Mouse (Mus musculus) neural tube, embryonic 15.5 days (tissue): ENCODE results near the gene Herc1. TPM values are rescaled to one million over a fixed set of nuclear protein-coding genes. Genes with fewer than 3 reads are reported as not detected.
A peak's percentile ranks its signal among the peaks of the same experiment; 100 is the strongest.

Source experiments
- ATAC-seq: fragments of 200-750 bp; cut with Nextera tagmentation; 2 replicates; pipeline ENCODE4 v1.8.0; 2017; ENCODE audit warnings: mild to moderate bottlenecking, moderate TSS enrichment, moderate library complexity; ENCODE audit not compliant: low FRiP score
- H3K27ac ChIP-seq: fragments of 300-500 bp; sonication (generic); replicated peaks from 2 replicates; pipeline ENCODE4 v1.5.1; 2015; ENCODE audit warnings: mild to moderate bottlenecking, inconsistent platforms
- H3K27me3 ChIP-seq: fragments of 300-500 bp; sonication (generic); replicated peaks from 2 replicates; pipeline ENCODE4 v1.6.1; 2015; ENCODE audit warnings: inconsistent platforms
- H3K36me3 ChIP-seq: fragments of 300-500 bp; sonication (generic); 2 replicates; pipeline ENCODE4 v1.6.1; 2015; ENCODE audit warnings: inconsistent platforms
- H3K4me1 ChIP-seq: fragments of 300-500 bp; sonication (generic); 2 replicates; pipeline ENCODE4 v1.6.1; 2015; ENCODE audit warnings: inconsistent platforms
- H3K4me2 ChIP-seq: fragments of 300-500 bp; sonication (generic); 2 replicates; pipeline ENCODE4 v1.6.1; 2015; ENCODE audit warnings: inconsistent platforms, mild to moderate bottlenecking, moderate library complexity
- H3K4me3 ChIP-seq: fragments of 300-500 bp; sonication (generic); replicated peaks from 2 replicates; pipeline ENCODE4 v1.5.1; 2015; ENCODE audit warnings: mild to moderate bottlenecking, inconsistent platforms
- H3K9ac ChIP-seq: fragments of 300-500 bp; sonication (generic); replicated peaks from 2 replicates; pipeline ENCODE4 v1.6.1; 2015; ENCODE audit warnings: mild to moderate bottlenecking, inconsistent platforms
- H3K9me3 ChIP-seq: fragments of 300-500 bp; sonication (generic); replicated peaks from 2 replicates; pipeline ENCODE4 v1.6.1; 2016; ENCODE audit warnings: inconsistent platforms
- WGBS: fragments of 180-500 bp; shearing (Covaris S2); methylation state at CpG from one replicate; pipeline ENCODE4 v1.1.7; 2015; ENCODE audit warnings: mixed read lengths; 5-methylcytosine and 5-hydroxymethylcytosine counted together
- polyA plus RNA-seq: library from polyadenylated mRNA; unstranded; fragments of >200 nt; fragmentation: Nextera tagmentation; extraction: Ambion mirVana; gene quantifications from 2 replicates; pipeline ENCODE4 v1.2.1, GENCODE M21; 2015

The Herc1 gene
- polyA plus RNA-seq, 1 experiment from 2014 or later: 42.0 TPM

- Histone ChIP-seq H3K4me3 (no peak overlapping the region), H3K4me1 (no peaks in the 10 kb centered on the region), H3K36me3 (no peaks in the 10 kb centered on the region), H3K27me3 (no peaks in the 10 kb centered on the region), H3K9me3 (no peaks in the 10 kb centered on the region), H3K27ac (no peak overlapping the region), H3K4me2 (no peak overlapping the region), H3K9ac (no peak overlapping the region)
- 57% methylated on average over 6 of the region's 6 CpGs for WGBS
- ATAC-seq: no peak
These were observed 20.8 kb upstream of the Herc1 start for GRCm38 (mm10) chr9:66329474-66329873.

GRCm38 (mm10) chr9:66330437-66330836 is 19.8 kb upstream of the Herc1 start:
- H3K27me3 ChIP-seq: no peaks in the 10 kb centered on the region
- no peak overlapping the region for H3K27ac ChIP-seq
- H3K4me2 ChIP-seq: no peak overlapping the region
- H3K9me3 ChIP-seq: no peaks in the 10 kb centered on the region
- H3K4me1 ChIP-seq: no peaks in the 10 kb centered on the region
- 87% methylated on average over 3 of the region's 3 CpGs for WGBS
- no peak overlapping the region for H3K4me3 ChIP-seq
- no peaks in the 10 kb centered on the region for H3K36me3 ChIP-seq
- ATAC-seq: no peak
- H3K9ac ChIP-seq: no peak overlapping the region

- Histone ChIP-seq H3K27ac (no peak overlapping the region), H3K4me2 (no peak overlapping the region), H3K9ac (no peak overlapping the region), H3K9me3 (no peaks in the 10 kb centered on the region), H3K36me3 (no peaks in the 10 kb centered on the region), H3K27me3 (no peaks in the 10 kb centered on the region), H3K4me1 (no peaks in the 10 kb centered on the region), H3K4me3 (no peak overlapping the region)
- whole genome bisulfite sequencing: 90% methylated on average over 2 of the region's 2 CpGs
- ATAC-seq: no peak
These were observed 18.7 kb upstream of the Herc1 start for GRCm38 (mm10) chr9:66331548-66331947.

GRCm38 (mm10) chr9:66332393-66332792 is 17.9 kb upstream of the Herc1 start:
- Histone ChIP-seq H3K4me3 (no peak overlapping the region), H3K4me2 (no peak overlapping the region), H3K9ac (no peak overlapping the region), H3K27me3 (no peaks in the 10 kb centered on the region), H3K27ac (no peak overlapping the region), H3K4me1 (no peaks in the 10 kb centered on the region), H3K36me3 (no peaks in the 10 kb centered on the region), H3K9me3 (no peaks in the 10 kb centered on the region)
- ATAC-seq: no peak
- 75% methylated on average over 2 of the region's 2 CpGs for WGBS

- Histone ChIP-seq H3K4me2 (no peak overlapping the region), H3K9me3 (no peaks in the 10 kb centered on the region), H3K9ac (no peak overlapping the region), H3K27me3 (no peaks in the 10 kb centered on the region), H3K27ac (no peak overlapping the region), H3K36me3 (no peaks in the 10 kb centered on the region), H3K4me3 (no peak overlapping the region), H3K4me1 (no peaks in the 10 kb centered on the region)
- no peak for ATAC-seq
These were observed 13.0 kb upstream of the Herc1 start for GRCm38 (mm10) chr9:66337280-66337679.

GRCm38 (mm10) chr9:66338005-66338782 is 12.1 kb upstream of the Herc1 start:
- H3K9ac ChIP-seq: no peak overlapping the region
- WGBS: 67% methylated on average over 3 of the region's 3 CpGs
- no peak overlapping the region for H3K4me2 ChIP-seq
- no peaks in the 10 kb centered on the region for H3K36me3 ChIP-seq
- no peak for ATAC-seq
- H3K4me3 ChIP-seq: no peak overlapping the region
- H3K27me3 ChIP-seq: no peaks in the 10 kb centered on the region
- no peak overlapping the region for H3K27ac ChIP-seq
- H3K9me3 ChIP-seq: no peaks in the 10 kb centered on the region
- no peaks in the 10 kb centered on the region for H3K4me1 ChIP-seq

- Histone ChIP-seq H3K27me3 (no peaks in the 10 kb centered on the region), H3K36me3 (no peaks in the 10 kb centered on the region), H3K4me3 (no peak overlapping the region), H3K9ac (no peak overlapping the region), H3K27ac (no peak overlapping the region), H3K4me1 (no peaks in the 10 kb centered on the region), H3K4me2 (no peak overlapping the region), H3K9me3 (no peaks in the 10 kb centered on the region)
- WGBS: 79% methylated on average over 1 of the region's 1 CpGs
- no peak for ATAC-seq
These were observed 10.5 kb upstream of the Herc1 start for GRCm38 (mm10) chr9:66339714-66340113.

- Histone ChIP-seq H3K27me3 (no peaks in the 10 kb centered on the region), H3K9me3 (no peaks in the 10 kb centered on the region), H3K4me3 (no peak overlapping the region), H3K4me1 (no peaks in the 10 kb centered on the region), H3K4me2 (no peak overlapping the region), H3K36me3 (no peaks in the 10 kb centered on the region), H3K9ac (no peak overlapping the region), H3K27ac (no peak overlapping the region)
- no peak for ATAC-seq
- 82% methylated on average over 3 of the region's 3 CpGs for WGBS
These were observed 9.7 kb upstream of the Herc1 start for GRCm38 (mm10) chr9:66340394-66341094.

GRCm38 (mm10) chr9:66347405-66348035 is 2.7 kb upstream of the Herc1 start:
- WGBS: 92% methylated on average over 7 of the region's 7 CpGs
- Histone ChIP-seq H3K9ac (no peak overlapping the region), H3K27ac (no peak overlapping the region), H3K9me3 (no peaks in the 10 kb centered on the region), H3K4me2 (no peak overlapping the region), H3K4me1 (peaks cover 17% of the 10 kb centered on the region), H3K4me3 (no peak overlapping the region), H3K36me3 (no peaks in the 10 kb centered on the region), H3K27me3 (no peaks in the 10 kb centered on the region)
- ATAC-seq: no peak

GRCm38 (mm10) chr9:66349144-66349859 is 948 bp upstream of the Herc1 start:
- Histone ChIP-seq H3K4me3 (peak overlapping the region; percentile 94), H3K9me3 (no peaks in the 10 kb centered on the region), H3K27me3 (no peaks in the 10 kb centered on the region), H3K36me3 (no peaks in the 10 kb centered on the region), H3K4me1 (peaks cover 20% of the 10 kb centered on the region), H3K27ac (peak overlapping the region; percentile 98), H3K4me2 (peak overlapping the region; percentile 73), H3K9ac (peak overlapping the region; percentile 97)
- 40% methylated on average over 8 of the region's 8 CpGs for WGBS
- no peak; the same call in 1 of the 2 replicates for ATAC-seq

- Histone ChIP-seq H3K9ac (peak overlapping the region; percentile 97), H3K27me3 (no peaks in the 10 kb centered on the region), H3K27ac (peak overlapping the region; percentile 98), H3K4me3 (peak overlapping the region; percentile 94), H3K9me3 (no peaks in the 10 kb centered on the region), H3K4me2 (peak overlapping the region; percentile 73), H3K36me3 (no peaks in the 10 kb centered on the region), H3K4me1 (peaks cover 23% of the 10 kb centered on the region)
- WGBS: under 1% methylated on average over 32 of the region's 32 CpGs
- ATAC-seq: peak; percentile 30
These were observed 659 bp downstream of the Herc1 start for GRCm38 (mm10) chr9:66350788-66351430.
